Mouse (Mus musculus): ENCODE results near the gene Wipi1.

DNA sequence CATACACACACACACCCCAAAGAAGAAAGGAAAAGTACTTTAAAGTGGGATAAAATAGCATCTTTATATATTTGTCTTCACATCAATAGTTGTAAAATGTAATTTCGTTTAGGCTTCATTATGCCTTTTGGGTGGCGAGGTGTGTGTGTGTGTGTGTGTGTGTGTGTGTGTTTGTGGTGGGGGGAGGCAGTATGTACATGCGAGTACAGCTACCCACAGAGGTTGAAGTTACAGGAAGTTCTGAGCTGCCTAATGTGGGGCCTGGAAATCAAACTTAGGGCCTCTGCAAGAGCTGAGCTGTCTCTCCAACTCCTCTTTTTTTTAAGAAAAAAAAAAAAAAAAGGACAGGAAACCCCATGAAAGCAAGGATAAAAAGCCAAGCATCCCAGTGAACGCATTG lies 57.8 kb downstream of the Wipi1 start:
- TF ChIP-seq CTCF (IDR thresholded peaks at IDR 0.05; ENCODE audit: extremely low read depth, insufficient read depth, insufficient read length, insufficient replicate concordance), result no peak
- TF ChIP-seq POLR2A (IDR thresholded peaks at IDR 0.05; ENCODE audit: low read depth, low read length), result no peak
